Mouse (Mus musculus): ENCODE measurements around the gene Smoc2.

DNA sequence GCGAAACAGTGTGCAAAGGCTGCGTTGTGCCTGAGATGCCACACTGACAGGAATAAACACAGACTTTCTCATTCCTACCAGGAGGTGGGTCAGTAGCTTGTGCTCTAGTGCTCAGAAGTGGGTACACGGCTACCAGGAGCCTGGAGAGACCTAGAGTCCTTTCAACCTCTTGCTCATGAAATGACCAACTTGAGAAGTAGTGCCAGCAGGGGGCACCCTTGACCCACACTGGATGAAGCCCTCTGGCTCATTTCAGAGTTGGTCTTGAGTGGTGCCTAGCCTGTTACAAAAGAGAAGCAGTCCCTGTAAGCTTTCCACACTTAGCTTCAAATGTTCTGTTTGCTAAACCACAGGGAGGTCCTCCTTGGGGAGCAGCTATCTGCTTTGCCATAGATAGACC lies 46.7 kb upstream of the Smoc2 start:
- TF ChIP-seq CTCF (IDR thresholded peaks at IDR 0.05; ENCODE audit: borderline replicate concordance, insufficient read depth, low read depth, low read length) (peak; percentile 85), POLR2A (IDR thresholded peaks at IDR 0.05; ENCODE audit: borderline replicate concordance, insufficient read depth, low read length) (no peak)
